Mouse (Mus musculus) cortical plate, adult 2 months (tissue): ENCODE measurements around the gene Nek8.

ENCODE experiments used
- CTCF ChIP-seq: fragments of 200-500 bp; IDR thresholded peaks from 2 replicates; pipeline ENCODE4 v1.5.1; 2011; ENCODE audit warnings: mild to moderate bottlenecking, control low read depth, low read length; ENCODE audit not compliant: insufficient read depth; ENCODE audit errors: extremely low read depth
- POLR2A ChIP-seq: fragments of 200-500 bp; IDR thresholded peaks from 2 replicates; pipeline ENCODE4 v1.6.1; 2011; ENCODE audit warnings: mild to moderate bottlenecking, low read length, control low read depth; ENCODE audit not compliant: insufficient read depth; ENCODE audit errors: extremely low read depth

DNA sequence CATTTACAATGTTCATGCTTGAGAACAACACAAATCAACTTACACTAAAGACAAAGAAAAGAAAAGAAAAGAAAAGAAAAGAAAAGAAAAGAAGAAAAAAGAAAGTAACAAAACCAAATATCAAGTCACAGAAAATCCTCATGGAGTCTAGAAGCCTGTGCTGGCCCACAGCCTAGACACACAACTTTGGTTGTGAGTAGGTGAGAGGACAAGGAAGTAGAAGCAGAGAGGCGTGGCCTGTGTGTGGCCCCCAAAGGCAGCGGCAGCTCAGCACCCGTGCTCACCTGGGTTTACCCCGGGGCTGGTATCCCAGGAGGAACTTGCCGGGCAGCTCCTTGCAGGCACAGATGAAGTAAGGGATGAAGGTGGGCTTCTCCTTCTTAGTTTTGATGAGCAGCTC is 35.0 kb upstream of the Nek8 start:
- no peak for TF ChIP-seq CTCF
- no peak for TF ChIP-seq POLR2A
